Mouse (Mus musculus) bone marrow macrophage, adult 2 months (primary cell): Measurements from ENCODE around the gene Dok3.

Experiments used
- CTCF ChIP-seq: IDR thresholded peaks from 2 replicates; pipeline ENCODE4 v1.5.1; 2012; ENCODE audit warnings: low read depth, mild to moderate bottlenecking, low read length, moderate library complexity
- POLR2A ChIP-seq: IDR thresholded peaks from 2 replicates; pipeline ENCODE4 v1.6.1; 2012; ENCODE audit warnings: mild to moderate bottlenecking, low read depth, low read length, borderline replicate concordance

DNA sequence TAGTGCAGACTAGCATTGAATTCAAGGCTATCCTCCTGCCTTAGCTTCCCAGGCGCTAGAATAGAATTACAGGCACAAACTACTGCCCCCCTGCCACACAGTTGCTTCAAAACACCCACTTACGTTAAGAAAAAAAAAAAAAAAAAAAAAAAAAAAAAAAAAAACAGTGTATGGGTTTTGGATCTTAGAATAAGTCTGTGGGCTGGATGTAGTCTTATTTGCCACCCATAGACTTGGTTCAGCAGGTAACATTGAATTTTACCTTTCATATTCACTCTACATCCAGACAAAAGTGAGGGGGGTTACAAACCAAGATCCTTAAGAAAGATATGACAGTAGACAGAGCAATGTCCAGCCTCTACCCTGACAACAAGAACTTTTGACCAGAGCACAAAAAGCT, 38.9 kb upstream of the Dok3 start:
- TF ChIP-seq CTCF (no peak), POLR2A (no peak)
